Mouse (Mus musculus) liver, embryonic 14.5 days (tissue): ENCODE measurements at regions not wholly inside any gene's neighbourhood (a gene's known extent, or its start where the extent isn't known, plus 50 kb on each side); places are given as distances from the start of the nearest gene placed in this dataset.

ENCODE experiments used
- CTCF ChIP-seq: IDR thresholded peaks from 2 replicates; pipeline ENCODE4 v1.5.1; 2016; ENCODE audit warnings: antibody characterized with exemption, low read depth, control low read depth
- EP300 ChIP-seq: IDR thresholded peaks from 2 replicates; pipeline ENCODE4 v1.6.1; 2016; ENCODE audit warnings: antibody characterized with exemption, low read depth

GRCm38 (mm10) chr15:87922091-87922490, 378.0 kb downstream of the Fam19a5 start:
- no peak for TF ChIP-seq CTCF
- TF ChIP-seq EP300 = no peak
